Mouse (Mus musculus): ENCODE data around the gene Gadd45a.

- TF ChIP-seq GATA1 (IDR thresholded peaks at IDR 0.05; ENCODE audit: borderline replicate concordance, low read length) = no peak
- no peak for TF ChIP-seq FLI1 (IDR thresholded peaks at IDR 0.05; ENCODE audit: low read length)
Observed at GRCm38 (mm10) chr6:67015739-67016519, 21.3 kb downstream of the Gadd45a start.
